Mouse (Mus musculus): ENCODE measurements around the gene Rnf130. TPM values are rescaled to one million over a fixed set of nuclear protein-coding genes. Genes with fewer than 3 reads are reported as not detected.

Rnf130 gene
- total and polyA plus RNA-seq, 3 experiments: not detected

- no peak for DNase-seq (ENCODE audit: extremely low read depth)
- H3K36me3 ChIP-seq (replicated peaks in 1 of 2; ENCODE audit: control insufficient read depth in 1 of 2, insufficient read depth in 1 of 2, low read length in 1 of 2): no peaks in the 10 kb centered on the region
- H3K27me3 ChIP-seq (replicated peaks): peaks cover 2% of the 10 kb centered on the region
- peaks cover 0 to 9% of the 10 kb centered on the region in 2 experiments; a peak in 1 of 4 replicates for H3K4me1 ChIP-seq (ENCODE audit: control insufficient read depth in 1 of 2, insufficient read depth in 2 of 2)
- dilution Hi-C loops (cut with MboI; ENCODE audit: extremely low pct_ligation_motif_present, extremely low pct_unique_long_range_greater_than_20kb, low sequenced_read_pairs): no loop called here
- H3K79me2 ChIP-seq (replicated peaks; ENCODE audit: control insufficient read depth, extremely low read depth, insufficient read depth, poor library complexity, severe bottlenecking): no peaks in the 10 kb centered on the region; the same call in 1 of the 2 replicates
- no peaks in the 10 kb centered on the region for H3K9me3 ChIP-seq (replicated peaks; ENCODE audit: low read length)
- H3K4me3 ChIP-seq (replicated peaks in 1 of 3; ENCODE audit: low read depth in 2 of 3, low read length in 2 of 3, poor library complexity in 1 of 3): no peak overlapping the region
- H3K4me2 ChIP-seq (ENCODE audit: insufficient read depth, low read depth, poor library complexity, severe bottlenecking): no peak overlapping the region
- no peak for TF ChIP-seq NRF1 (IDR thresholded peaks at IDR 0.05; ENCODE audit: low read depth, low read length)
- no peak for TF ChIP-seq MXI1 (IDR thresholded peaks at IDR 0.05; ENCODE audit: low read depth, low read length)
- no peak for TF ChIP-seq CHD2 (IDR thresholded peaks at IDR 0.05; ENCODE audit: low read length)
- TF ChIP-seq ZMIZ1 (IDR thresholded peaks at IDR 0.05; ENCODE audit: low read depth, low read length): no peak
- no peak for TF ChIP-seq POLR2AphosphoS2 (IDR thresholded peaks at IDR 0.05; ENCODE audit: low read depth, low read length)
- TF ChIP-seq MAZ (IDR thresholded peaks at IDR 0.05; ENCODE audit: low read depth, low read length): no peak
- no peak for TF ChIP-seq RCOR1 (conservative IDR thresholded peaks at IDR 0.05; ENCODE audit: low read depth, low read length)
- in situ Hi-C loops (cut with MboI; ENCODE audit: low pct_ligation_motif_present, low pct_unique_long_range_greater_than_20kb, low sequenced_read_pairs): no loop called here
- no peak overlapping the region for H3K9ac ChIP-seq (ENCODE audit: insufficient read depth, low read depth)
- H3K27ac ChIP-seq (ENCODE audit: insufficient read depth, low read depth): no peak overlapping the region
Measured at GRCm38 (mm10) chr11:50044454-50044853, 19.3 kb downstream of the Rnf130 start.

- Histone ChIP-seq H3K27me3 (replicated peaks) (no peaks in the 10 kb centered on the region), H3K27ac (ENCODE audit: insufficient read depth, low read depth) (no peak overlapping the region), H3K36me3 (replicated peaks in 1 of 2; ENCODE audit: control insufficient read depth in 1 of 2, insufficient read depth in 1 of 2, low read length in 1 of 2) (no peaks in the 10 kb centered on the region), H3K79me2 (replicated peaks; ENCODE audit: control insufficient read depth, extremely low read depth, insufficient read depth, poor library complexity, severe bottlenecking) (no peaks in the 10 kb centered on the region), H3K4me1 (ENCODE audit: control insufficient read depth in 1 of 2, insufficient read depth in 2 of 2) (peaks cover 0 to 7% of the 10 kb centered on the region in 2 experiments; a peak in 1 of 4 replicates), H3K4me2 (ENCODE audit: insufficient read depth, low read depth, poor library complexity, severe bottlenecking) (no peak overlapping the region), H3K9ac (ENCODE audit: insufficient read depth, low read depth) (no peak overlapping the region), H3K9me3 (replicated peaks; ENCODE audit: low read length) (no peaks in the 10 kb centered on the region), H3K4me3 (replicated peaks in 1 of 3; ENCODE audit: low read depth in 2 of 3, low read length in 2 of 3, poor library complexity in 1 of 3) (no peak overlapping the region)
- dilution Hi-C loops (cut with MboI; ENCODE audit: extremely low pct_ligation_motif_present, extremely low pct_unique_long_range_greater_than_20kb, low sequenced_read_pairs): no loop called here
- no peak for DNase-seq (ENCODE audit: extremely low read depth)
- in situ Hi-C loops (cut with MboI; ENCODE audit: low pct_ligation_motif_present, low pct_unique_long_range_greater_than_20kb, low sequenced_read_pairs): no loop called here
- TF ChIP-seq SMC3 (IDR thresholded peaks at IDR 0.05; ENCODE audit: low read depth, low read length) (no peak), MAX (IDR thresholded peaks at IDR 0.05; ENCODE audit: low read length) (no peak), ZKSCAN1 (IDR thresholded peaks at IDR 0.05; ENCODE audit: borderline replicate concordance, low read depth, low read length) (no peak), ZMIZ1 (IDR thresholded peaks at IDR 0.05; ENCODE audit: low read depth, low read length) (no peak), IRF4 (IDR thresholded peaks at IDR 0.05; ENCODE audit: low read depth, low read length) (no peak), MEF2A (IDR thresholded peaks at IDR 0.05; ENCODE audit: borderline replicate concordance, low read depth, low read length) (no peak)
Measured at GRCm38 (mm10) chr11:50047610-50048009, 22.5 kb downstream of the Rnf130 start.

GRCm38 (mm10) chr11:50048115-50048514 lies 23.0 kb downstream of the Rnf130 start:
- Histone ChIP-seq H3K79me2 (replicated peaks; ENCODE audit: control insufficient read depth, extremely low read depth, insufficient read depth, poor library complexity, severe bottlenecking) (no peaks in the 10 kb centered on the region), H3K27ac (ENCODE audit: insufficient read depth, low read depth) (no peak overlapping the region), H3K4me3 (replicated peaks in 1 of 3; ENCODE audit: low read depth in 2 of 3, low read length in 2 of 3, poor library complexity in 1 of 3) (no peak overlapping the region), H3K4me2 (ENCODE audit: insufficient read depth, low read depth, poor library complexity, severe bottlenecking) (no peak overlapping the region), H3K27me3 (replicated peaks) (no peaks in the 10 kb centered on the region), H3K9me3 (replicated peaks; ENCODE audit: low read length) (no peaks in the 10 kb centered on the region), H3K4me1 (ENCODE audit: control insufficient read depth in 1 of 2, insufficient read depth in 2 of 2) (peaks cover 0 to 5% of the 10 kb centered on the region in 2 experiments; a peak in 1 of 4 replicates), H3K9ac (ENCODE audit: insufficient read depth, low read depth) (no peak overlapping the region), H3K36me3 (replicated peaks in 1 of 2; ENCODE audit: control insufficient read depth in 1 of 2, insufficient read depth in 1 of 2, low read length in 1 of 2) (no peaks in the 10 kb centered on the region)
- DNase-seq (ENCODE audit: extremely low read depth): no peak
- dilution Hi-C loops (cut with MboI; ENCODE audit: extremely low pct_ligation_motif_present, extremely low pct_unique_long_range_greater_than_20kb, low sequenced_read_pairs) (no loop called here), in situ Hi-C loops (cut with MboI; ENCODE audit: low pct_ligation_motif_present, low pct_unique_long_range_greater_than_20kb, low sequenced_read_pairs) (no loop called here)
- TF ChIP-seq MAZ (IDR thresholded peaks at IDR 0.05; ENCODE audit: low read depth, low read length): no peak
- no peak for TF ChIP-seq USF2 (conservative IDR thresholded peaks at IDR 0.05; ENCODE audit: low read depth, low read length)
- no peak for TF ChIP-seq MEF2A (IDR thresholded peaks at IDR 0.05; ENCODE audit: borderline replicate concordance, low read depth, low read length)
- no peak for TF ChIP-seq ZNF384 (IDR thresholded peaks at IDR 0.05; ENCODE audit: low read depth, low read length)
- no peak for TF ChIP-seq USF1 (IDR thresholded peaks at IDR 0.05; ENCODE audit: low read depth, low read length)
- TF ChIP-seq CHD1 (IDR thresholded peaks at IDR 0.05; ENCODE audit: low read depth, low read length): no peak
- no peak for TF ChIP-seq IRF4 (IDR thresholded peaks at IDR 0.05; ENCODE audit: low read depth, low read length)
- no peak for TF ChIP-seq GABPA (IDR thresholded peaks at IDR 0.05; ENCODE audit: insufficient replicate concordance, low read depth, low read length)
- no peak for TF ChIP-seq ZC3H11A (IDR thresholded peaks at IDR 0.05; ENCODE audit: low read depth, low read length)
- no peak for TF ChIP-seq TCF12 (IDR thresholded peaks at IDR 0.05; ENCODE audit: low read depth, low read length)
- no peak for TF ChIP-seq RCOR1 (conservative IDR thresholded peaks at IDR 0.05; ENCODE audit: low read depth, low read length)
- no peak for TF ChIP-seq JUN (IDR thresholded peaks at IDR 0.05; ENCODE audit: insufficient read depth, low read depth, low read length)
- TF ChIP-seq SIN3A (IDR thresholded peaks at IDR 0.05; ENCODE audit: low read length): no peak
- no peak for TF ChIP-seq CHD2 (IDR thresholded peaks at IDR 0.05; ENCODE audit: low read length)
- TF ChIP-seq EP300 (IDR thresholded peaks at IDR 0.05; ENCODE audit: low read length): no peak
